Mouse (Mus musculus) cortical plate, adult 2 months (tissue): ENCODE measurements around the gene Meis1. TPM values are rescaled to one million over a fixed set of nuclear protein-coding genes. Genes with fewer than 3 reads are reported as not detected.

Experiments
- H3K27ac ChIP-seq: fragments of 200-500 bp; 2 replicates; pipeline ENCODE4 v1.5.1; 2012; ENCODE audit warnings: low read length, control low read depth, inconsistent platforms; ENCODE audit not compliant: insufficient read depth
- H3K4me1 ChIP-seq: fragments of 200-500 bp; 2 replicates; pipeline ENCODE4 v1.6.1; 2011; ENCODE audit warnings: low read length; ENCODE audit not compliant: control insufficient read depth, insufficient read depth
- H3K4me3 ChIP-seq: fragments of 200-500 bp; 2 replicates; pipeline ENCODE4 v1.5.1; 2011; ENCODE audit warnings: mild to moderate bottlenecking, low read length, control low read depth; ENCODE audit not compliant: insufficient read depth
- CTCF ChIP-seq: fragments of 200-500 bp; IDR thresholded peaks from 2 replicates; pipeline ENCODE4 v1.5.1; 2011; ENCODE audit warnings: mild to moderate bottlenecking, control low read depth, low read length; ENCODE audit not compliant: insufficient read depth; ENCODE audit errors: extremely low read depth
- POLR2A ChIP-seq: fragments of 200-500 bp; IDR thresholded peaks from 2 replicates; pipeline ENCODE4 v1.6.1; 2011; ENCODE audit warnings: mild to moderate bottlenecking, low read length, control low read depth; ENCODE audit not compliant: insufficient read depth; ENCODE audit errors: extremely low read depth
- polyA plus RNA-seq: library from polyadenylated mRNA; depleted of rRNA; stranded (reverse); fragments of >200 nt; gene quantifications from 2 replicates; pipeline ENCODE4 v1.2.3, GENCODE M21; 2012

Meis1 gene
- polyA plus RNA-seq, 1 experiment, result 3.5 TPM

DNA sequence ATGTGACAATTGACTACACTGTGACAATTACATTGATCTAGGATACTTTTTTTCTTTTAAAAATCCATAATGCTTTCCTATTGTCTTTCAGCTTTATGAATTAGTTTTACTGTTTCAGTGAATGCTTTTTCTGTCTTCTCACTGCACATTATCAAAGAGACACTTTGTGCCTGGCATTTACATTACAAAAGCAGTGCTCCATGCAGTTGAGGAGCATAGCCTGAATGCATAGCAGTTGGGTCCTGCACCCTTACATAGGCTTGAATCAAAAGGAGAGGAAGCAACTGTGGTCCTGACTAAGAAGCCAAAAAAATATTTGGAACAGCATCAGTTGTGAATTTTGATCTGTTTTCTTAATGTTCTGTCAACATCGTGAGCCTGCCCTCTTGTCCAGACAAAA, 105.5 kb downstream of the Meis1 start:
- H3K4me1 ChIP-seq, result no peaks in the 10 kb centered on the region
- no peak for TF ChIP-seq POLR2A
- no peak for TF ChIP-seq CTCF
- no peak overlapping the region for H3K27ac ChIP-seq
- H3K4me3 ChIP-seq, result no peak overlapping the region

DNA sequence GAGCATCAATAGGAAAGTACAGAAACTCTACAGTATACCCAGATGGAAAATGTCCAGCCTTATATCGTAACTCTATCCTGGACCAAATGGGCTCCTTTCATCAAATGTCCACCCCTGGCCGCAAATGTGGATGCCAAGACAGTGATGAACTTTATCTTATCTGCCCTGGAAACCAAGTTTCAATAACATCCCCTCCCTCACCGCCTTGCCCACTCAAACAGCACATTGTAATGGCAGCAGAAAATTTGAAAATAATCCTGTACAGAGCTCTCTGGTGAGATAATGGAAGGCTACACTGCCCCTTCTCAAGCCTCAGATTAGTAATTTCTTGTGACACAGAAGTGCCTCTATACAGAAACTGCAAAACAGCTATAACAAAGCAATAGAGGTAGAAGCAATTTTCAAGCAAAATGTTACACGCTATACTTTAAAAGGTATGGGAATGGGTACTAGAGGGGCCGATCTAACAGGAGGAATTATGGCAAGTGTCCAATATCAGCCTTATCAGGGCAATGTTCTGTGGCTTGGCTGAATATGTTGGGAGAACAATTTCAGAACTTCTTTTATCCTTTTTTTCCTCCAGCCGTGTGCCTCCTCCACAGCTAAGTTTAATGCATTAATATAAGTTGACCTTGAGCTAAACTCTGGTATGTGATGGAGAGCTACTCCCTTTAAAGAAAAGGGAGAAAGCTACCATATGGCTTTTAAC, 106.3 kb downstream of the Meis1 start:
- no peaks in the 10 kb centered on the region for H3K4me1 ChIP-seq
- H3K4me3 ChIP-seq, result no peak overlapping the region
- H3K27ac ChIP-seq, result no peak overlapping the region
- TF ChIP-seq POLR2A (no peak), CTCF (no peak)

DNA sequence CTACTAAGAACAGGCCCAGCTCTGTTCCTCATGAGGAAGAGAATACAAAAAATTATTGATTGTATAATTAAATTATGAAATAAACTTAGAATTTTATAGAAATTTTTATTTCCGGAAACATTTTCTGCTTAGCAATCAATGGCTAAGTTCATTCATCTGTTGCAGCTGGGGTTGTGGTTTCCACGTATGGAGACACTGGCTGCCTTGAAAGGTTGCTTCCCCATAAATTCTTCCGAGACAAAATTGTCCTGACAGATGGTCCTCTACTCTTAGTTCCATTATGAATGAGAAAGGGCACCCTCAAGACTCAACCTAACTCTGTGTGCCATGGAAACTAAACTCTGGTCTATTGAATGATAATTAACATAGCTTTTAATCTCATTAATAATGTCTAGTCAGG, 111.9 kb downstream of the Meis1 start:
- no peak overlapping the region for H3K4me3 ChIP-seq
- no peaks in the 10 kb centered on the region for H3K4me1 ChIP-seq
- H3K27ac ChIP-seq, result no peak overlapping the region
- TF ChIP-seq POLR2A (no peak), CTCF (no peak)

DNA sequence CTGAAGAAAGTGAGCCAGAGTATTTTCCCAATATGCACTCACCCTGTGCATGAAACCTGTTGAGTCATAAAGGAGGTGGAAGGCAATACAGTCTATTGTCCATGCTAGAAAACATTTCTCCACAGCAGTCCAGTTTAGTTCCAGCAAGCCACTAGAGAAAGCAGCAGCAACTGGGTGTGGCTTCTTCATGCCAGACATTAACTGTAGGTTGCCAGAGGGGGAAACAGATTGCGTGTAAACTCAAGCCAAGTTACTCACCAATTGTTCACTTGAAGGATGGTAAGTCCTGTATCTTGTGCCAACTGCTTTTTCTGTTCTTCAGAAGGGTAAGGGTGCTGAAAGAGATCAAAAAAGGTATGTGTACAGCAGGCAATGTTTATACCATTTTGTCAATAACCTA, 113.4 kb downstream of the Meis1 start:
- Histone ChIP-seq H3K4me1 (no peaks in the 10 kb centered on the region), H3K27ac (no peak overlapping the region), H3K4me3 (no peak overlapping the region)
- TF ChIP-seq POLR2A (no peak), CTCF (no peak)

DNA sequence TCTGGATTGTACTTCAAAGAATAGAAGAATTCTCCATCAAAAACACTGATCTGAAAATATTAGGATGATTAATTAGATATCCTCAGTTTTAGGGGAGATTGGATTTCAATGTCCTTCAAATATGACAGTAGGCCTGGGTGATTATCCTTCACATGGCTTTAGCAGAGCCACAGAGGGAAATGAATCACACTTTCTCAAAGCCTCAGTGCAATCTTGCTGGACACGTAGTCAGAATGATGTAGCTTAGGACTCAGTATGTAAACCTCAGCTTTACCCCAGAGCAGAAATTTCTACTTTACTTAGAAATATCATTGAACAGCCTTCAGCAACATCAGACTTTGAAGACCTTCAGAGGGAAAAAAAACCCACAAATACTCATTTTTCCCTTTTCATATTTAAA, 113.9 kb downstream of the Meis1 start:
- Histone ChIP-seq H3K27ac (no peak overlapping the region), H3K4me1 (no peaks in the 10 kb centered on the region), H3K4me3 (no peak overlapping the region)
- no peak for TF ChIP-seq POLR2A

DNA sequence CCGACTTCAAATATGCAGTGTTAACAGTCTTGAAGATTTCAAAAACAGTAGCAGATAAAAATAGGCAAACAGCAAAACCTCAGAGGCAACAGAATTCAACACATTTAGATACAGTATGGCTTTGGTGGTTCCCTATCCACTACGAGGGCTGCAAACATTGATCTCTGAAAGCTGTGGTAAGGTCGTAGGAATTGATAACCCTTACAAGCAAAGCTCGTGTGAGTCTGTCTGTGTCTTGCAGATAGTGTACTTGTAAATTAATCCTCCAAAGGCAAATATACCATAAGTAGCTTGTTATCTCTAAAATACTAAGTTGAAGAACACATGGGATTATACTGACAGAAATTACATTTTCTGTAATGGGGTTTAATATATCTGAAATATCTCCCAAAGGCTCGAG, 114.5 kb downstream of the Meis1 start:
- H3K4me3 ChIP-seq, result no peak overlapping the region
- no peaks in the 10 kb centered on the region for H3K4me1 ChIP-seq
- no peak overlapping the region for H3K27ac ChIP-seq
- TF ChIP-seq POLR2A (no peak), CTCF (no peak)

DNA sequence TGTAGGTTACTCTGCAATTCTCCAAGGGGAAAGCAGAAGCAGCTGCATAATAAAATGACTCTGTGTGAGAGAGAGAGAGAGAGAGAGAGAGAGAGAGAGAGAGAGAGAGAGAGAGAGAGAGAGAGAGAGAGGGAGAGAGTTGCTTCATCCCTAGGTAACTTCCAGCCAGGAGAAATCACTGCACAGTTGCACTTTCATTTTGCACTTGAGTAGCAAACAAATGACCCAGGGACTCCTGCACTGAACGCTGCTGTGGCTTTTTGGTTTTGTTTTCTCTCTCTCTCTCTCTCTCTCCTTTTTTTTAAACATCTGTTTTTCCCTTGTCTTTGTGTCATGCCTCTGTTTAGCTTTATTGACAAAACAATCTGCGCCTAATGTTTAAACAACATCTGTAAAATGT, 118.3 kb downstream of the Meis1 start:
- Histone ChIP-seq H3K27ac (no peak overlapping the region), H3K4me3 (no peak overlapping the region), H3K4me1 (no peaks in the 10 kb centered on the region)
- no peak for TF ChIP-seq CTCF
- TF ChIP-seq POLR2A, result no peak

DNA sequence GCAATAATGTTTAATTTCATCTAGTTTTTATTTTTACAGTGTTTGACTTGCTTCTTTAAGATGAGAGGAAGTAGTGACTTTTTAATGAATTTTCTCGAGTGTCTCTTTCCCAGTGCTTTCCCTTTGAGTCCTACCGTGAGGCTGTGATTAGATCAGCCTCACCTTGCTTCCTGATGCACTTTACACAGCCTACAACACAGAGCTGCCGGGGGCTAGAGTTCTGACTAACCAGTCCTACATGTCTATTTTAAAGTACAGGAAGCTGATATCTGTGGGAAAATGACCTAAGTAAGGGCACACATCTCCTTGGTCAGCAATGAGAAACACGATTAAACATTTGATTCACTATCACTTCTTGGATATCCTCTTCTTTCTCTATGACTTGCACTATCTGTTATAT, 119.9 kb downstream of the Meis1 start:
- Histone ChIP-seq H3K4me3 (no peak overlapping the region), H3K4me1 (no peaks in the 10 kb centered on the region), H3K27ac (no peak overlapping the region)
- TF ChIP-seq POLR2A (no peak), CTCF (no peak)

DNA sequence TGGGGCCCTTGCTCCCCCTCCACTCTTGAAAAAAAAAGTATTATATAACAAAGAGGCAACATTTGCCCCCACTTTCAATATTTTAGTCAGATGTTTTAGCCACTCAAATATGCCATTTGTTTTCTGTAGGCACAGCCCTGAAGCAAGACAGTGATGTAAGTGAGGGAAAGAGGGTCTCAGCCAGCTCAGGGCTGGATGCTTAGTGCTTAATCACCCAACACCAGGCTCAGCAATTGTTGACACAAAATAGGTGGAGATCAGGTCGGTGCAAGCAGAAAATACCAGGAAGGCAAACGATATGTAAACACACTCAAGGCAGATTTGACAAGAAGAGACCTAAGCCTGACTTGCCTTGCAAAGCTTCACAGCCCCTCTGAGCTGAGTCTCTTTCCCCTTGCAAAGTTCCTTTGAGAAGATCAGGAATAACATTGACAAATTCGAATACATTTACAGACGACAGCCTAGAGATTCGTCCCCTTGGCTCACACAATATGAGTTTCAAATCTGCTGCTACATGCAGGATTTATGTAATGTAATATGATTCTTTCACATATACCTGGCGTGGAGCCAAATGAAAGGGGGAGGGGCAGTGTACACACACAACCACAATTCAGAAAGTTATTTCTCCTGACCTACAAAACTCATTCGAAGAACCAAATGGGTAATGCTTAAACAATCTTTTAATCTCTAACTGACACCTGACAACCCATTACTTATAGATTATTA, 120.7 kb downstream of the Meis1 start:
- no peaks in the 10 kb centered on the region for H3K4me1 ChIP-seq
- H3K27ac ChIP-seq, result no peak overlapping the region
- no peak for TF ChIP-seq CTCF
- TF ChIP-seq POLR2A, result no peak
- H3K4me3 ChIP-seq, result no peak overlapping the region

DNA sequence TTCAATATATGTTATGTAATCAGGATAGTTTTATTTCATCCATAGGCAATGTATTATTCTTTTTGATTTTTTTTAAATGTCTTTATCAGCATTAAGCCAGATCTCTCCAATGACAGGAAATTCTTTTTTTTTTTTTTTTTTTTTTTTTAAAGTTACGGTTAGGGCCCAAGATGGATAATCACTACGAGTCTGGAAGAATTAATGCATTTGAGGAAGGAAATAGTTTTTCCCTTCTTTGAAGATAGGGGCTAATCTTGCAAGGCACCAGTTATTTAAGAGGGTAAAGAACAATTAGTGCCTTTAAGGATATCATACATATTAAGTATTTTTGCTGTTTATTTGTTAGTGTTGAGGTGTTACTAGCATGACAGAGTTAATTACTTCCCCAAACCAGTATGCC, 121.5 kb downstream of the Meis1 start:
- Histone ChIP-seq H3K27ac (no peak overlapping the region), H3K4me3 (no peak overlapping the region), H3K4me1 (no peaks in the 10 kb centered on the region)
- TF ChIP-seq POLR2A (no peak), CTCF (no peak)

DNA sequence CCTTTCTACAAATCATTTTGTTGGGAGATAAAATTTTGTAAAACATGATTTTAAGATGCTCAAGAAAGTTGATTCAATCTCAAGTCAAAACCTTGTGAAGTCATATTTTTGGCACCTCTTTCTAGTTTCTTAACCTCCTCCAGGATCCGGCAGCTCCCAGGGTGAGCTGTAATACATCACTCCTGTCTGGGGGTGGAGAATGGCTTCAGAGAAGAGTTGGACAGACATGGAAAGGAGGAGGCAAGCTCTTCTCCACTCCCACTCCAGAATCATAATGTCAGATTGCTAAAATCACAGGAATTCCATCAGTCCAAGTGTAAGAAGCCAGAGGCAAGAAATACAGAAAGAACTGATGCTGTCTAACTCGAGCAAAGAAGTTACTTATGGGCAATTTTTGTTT, 126.3 kb downstream of the Meis1 start:
- Histone ChIP-seq H3K4me1 (no peaks in the 10 kb centered on the region), H3K4me3 (no peak overlapping the region), H3K27ac (no peak overlapping the region)
- no peak for TF ChIP-seq CTCF
- no peak for TF ChIP-seq POLR2A

DNA sequence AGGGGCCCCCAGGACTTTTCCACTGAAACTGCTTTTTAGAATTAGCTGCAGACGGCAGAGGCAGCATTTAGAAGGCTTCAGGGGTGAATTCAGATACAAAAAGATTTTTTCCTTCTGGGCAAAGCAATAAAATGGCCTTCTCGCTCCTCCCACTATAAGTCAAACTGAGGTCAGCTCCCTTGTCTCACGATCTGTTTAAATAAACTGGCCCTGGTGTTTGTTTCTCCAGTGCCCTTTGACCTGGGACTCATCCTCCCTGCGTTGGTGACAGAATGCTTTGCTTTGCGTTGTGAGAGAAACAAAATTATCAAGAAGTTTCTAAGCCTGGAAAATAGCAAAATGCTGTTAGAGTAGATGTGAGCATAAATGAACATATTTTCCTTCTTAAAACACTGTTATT, 129.6 kb downstream of the Meis1 start:
- H3K4me3 ChIP-seq, result no peak overlapping the region
- no peak for TF ChIP-seq CTCF
- TF ChIP-seq POLR2A, result no peak
- no peaks in the 10 kb centered on the region for H3K4me1 ChIP-seq
- H3K27ac ChIP-seq, result no peak overlapping the region
